Mouse (Mus musculus) neural tube, embryonic 15.5 days (tissue): ENCODE measurements around the gene Adar. TPM values are rescaled to one million over a fixed set of nuclear protein-coding genes. Genes with fewer than 3 reads are reported as not detected.
A peak's percentile ranks its signal among the peaks of the same experiment; 100 is the strongest.

Source experiments
- ATAC-seq: fragments of 200-750 bp; cut with Nextera tagmentation; 2 replicates; pipeline ENCODE4 v1.8.0; 2017; ENCODE audit warnings: mild to moderate bottlenecking, moderate TSS enrichment, moderate library complexity; ENCODE audit not compliant: low FRiP score
- H3K27ac ChIP-seq: fragments of 300-500 bp; sonication (generic); replicated peaks from 2 replicates; pipeline ENCODE4 v1.5.1; 2015; ENCODE audit warnings: mild to moderate bottlenecking, inconsistent platforms
- H3K27me3 ChIP-seq: fragments of 300-500 bp; sonication (generic); replicated peaks from 2 replicates; pipeline ENCODE4 v1.6.1; 2015; ENCODE audit warnings: inconsistent platforms
- H3K36me3 ChIP-seq: fragments of 300-500 bp; sonication (generic); 2 replicates; pipeline ENCODE4 v1.6.1; 2015; ENCODE audit warnings: inconsistent platforms
- H3K4me1 ChIP-seq: fragments of 300-500 bp; sonication (generic); 2 replicates; pipeline ENCODE4 v1.6.1; 2015; ENCODE audit warnings: inconsistent platforms
- H3K4me2 ChIP-seq: fragments of 300-500 bp; sonication (generic); 2 replicates; pipeline ENCODE4 v1.6.1; 2015; ENCODE audit warnings: inconsistent platforms, mild to moderate bottlenecking, moderate library complexity
- H3K4me3 ChIP-seq: fragments of 300-500 bp; sonication (generic); replicated peaks from 2 replicates; pipeline ENCODE4 v1.5.1; 2015; ENCODE audit warnings: mild to moderate bottlenecking, inconsistent platforms
- H3K9ac ChIP-seq: fragments of 300-500 bp; sonication (generic); replicated peaks from 2 replicates; pipeline ENCODE4 v1.6.1; 2015; ENCODE audit warnings: mild to moderate bottlenecking, inconsistent platforms
- H3K9me3 ChIP-seq: fragments of 300-500 bp; sonication (generic); replicated peaks from 2 replicates; pipeline ENCODE4 v1.6.1; 2016; ENCODE audit warnings: inconsistent platforms
- WGBS: fragments of 180-500 bp; shearing (Covaris S2); methylation state at CpG from one replicate; pipeline ENCODE4 v1.1.7; 2015; ENCODE audit warnings: mixed read lengths; 5-methylcytosine and 5-hydroxymethylcytosine counted together
- polyA plus RNA-seq: library from polyadenylated mRNA; unstranded; fragments of >200 nt; fragmentation: Nextera tagmentation; extraction: Ambion mirVana; gene quantifications from 2 replicates; pipeline ENCODE4 v1.2.1, GENCODE M21; 2015

Gene Adar
- 22.9 and 24.6 TPM in 2 replicates for polyA plus RNA-seq

DNA sequence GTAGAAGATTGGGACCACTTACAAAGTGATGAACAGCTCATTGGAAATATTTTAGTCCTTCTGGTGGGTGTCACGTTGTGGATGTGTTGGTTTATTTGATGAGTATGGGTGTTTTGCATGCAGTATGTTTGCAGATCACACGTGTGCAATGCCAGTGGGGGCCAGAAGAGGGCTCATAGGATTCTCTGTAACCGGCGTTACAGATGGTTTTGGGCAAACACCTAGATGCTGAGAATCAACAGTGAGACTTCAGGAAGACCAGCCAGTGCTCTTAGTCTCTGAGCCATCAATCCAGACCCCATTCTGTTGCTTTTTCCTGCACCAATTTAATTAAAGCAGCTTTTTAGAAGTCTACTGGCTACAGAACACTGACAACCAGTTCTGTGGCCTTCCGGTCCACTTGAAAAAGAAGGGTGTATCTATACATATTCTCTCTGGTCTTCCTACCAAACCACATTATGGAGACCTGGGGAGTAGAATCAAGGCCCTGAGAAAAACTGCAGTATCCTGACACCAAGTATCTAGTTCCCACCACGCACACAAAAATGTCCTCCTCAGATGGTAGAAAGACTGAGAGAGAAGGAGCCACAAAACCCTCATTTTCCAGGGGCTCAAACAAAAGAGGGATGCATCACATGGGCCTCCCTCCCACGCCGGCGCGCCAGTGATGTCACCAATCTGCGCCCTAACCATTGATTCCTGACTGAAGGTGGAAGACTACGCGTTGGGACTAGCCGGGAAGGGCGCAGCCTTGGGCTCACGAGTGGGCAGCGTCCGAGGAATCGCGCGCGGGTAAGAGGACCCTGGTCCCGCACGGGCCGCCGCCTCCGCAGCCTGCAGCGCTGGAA is at the start of gene Adar:
TSS of gene Adar (plus strand) at position 664 of the 848 bp plus-strand sequence.
- peak; percentile 93 for ATAC-seq

GRCm38 (mm10) chr3:89667131-89667530 is 47.7 kb upstream of the Adar start:
- Histone ChIP-seq H3K27ac (no peak overlapping the region), H3K4me1 (peaks cover 22% of the 10 kb centered on the region), H3K9ac (no peak overlapping the region), H3K36me3 (no peaks in the 10 kb centered on the region), H3K27me3 (no peaks in the 10 kb centered on the region), H3K4me2 (no peak overlapping the region), H3K9me3 (no peaks in the 10 kb centered on the region), H3K4me3 (no peak overlapping the region)
- no peak for ATAC-seq
- WGBS: 34% methylated on average over 11 of the region's 11 CpGs

More for the DNA sequence above, at the start of gene Adar:
- Histone ChIP-seq H3K4me3 (peak within 1 kb of the TSS; percentile 92), H3K9ac (peak within 1 kb of the TSS; percentile 94), H3K36me3 (no peaks in the 10 kb centered on the region), H3K4me2 (peak within 1 kb of the TSS; percentile 74), H3K27ac (peak within 1 kb of the TSS; percentile 92), H3K4me1 (peaks cover 28% of the 10 kb centered on the region), H3K27me3 (0 out of 2 replicates have a peak, but pooled peaks cover 3% of the 10 kb centered on the region), H3K9me3 (no peaks in the 10 kb centered on the region)
- WGBS: 3% methylated on average over 28 of the region's 28 CpGs

- no peak overlapping the region for H3K4me2 ChIP-seq
- H3K27ac ChIP-seq: no peak overlapping the region
- no peaks in the 10 kb centered on the region for H3K9me3 ChIP-seq
- 72% methylated on average over 6 of the region's 6 CpGs for WGBS
- no peak for ATAC-seq
- H3K4me1 ChIP-seq: peaks cover 9% of the 10 kb centered on the region; the same call in 1 of the 2 replicates
- H3K4me3 ChIP-seq: no peak overlapping the region
- H3K27me3 ChIP-seq: no peaks in the 10 kb centered on the region
- no peaks in the 10 kb centered on the region for H3K36me3 ChIP-seq
- H3K9ac ChIP-seq: no peak overlapping the region
Observed at GRCm38 (mm10) chr3:89671334-89671733, 43.5 kb upstream of the Adar start.

DNA sequence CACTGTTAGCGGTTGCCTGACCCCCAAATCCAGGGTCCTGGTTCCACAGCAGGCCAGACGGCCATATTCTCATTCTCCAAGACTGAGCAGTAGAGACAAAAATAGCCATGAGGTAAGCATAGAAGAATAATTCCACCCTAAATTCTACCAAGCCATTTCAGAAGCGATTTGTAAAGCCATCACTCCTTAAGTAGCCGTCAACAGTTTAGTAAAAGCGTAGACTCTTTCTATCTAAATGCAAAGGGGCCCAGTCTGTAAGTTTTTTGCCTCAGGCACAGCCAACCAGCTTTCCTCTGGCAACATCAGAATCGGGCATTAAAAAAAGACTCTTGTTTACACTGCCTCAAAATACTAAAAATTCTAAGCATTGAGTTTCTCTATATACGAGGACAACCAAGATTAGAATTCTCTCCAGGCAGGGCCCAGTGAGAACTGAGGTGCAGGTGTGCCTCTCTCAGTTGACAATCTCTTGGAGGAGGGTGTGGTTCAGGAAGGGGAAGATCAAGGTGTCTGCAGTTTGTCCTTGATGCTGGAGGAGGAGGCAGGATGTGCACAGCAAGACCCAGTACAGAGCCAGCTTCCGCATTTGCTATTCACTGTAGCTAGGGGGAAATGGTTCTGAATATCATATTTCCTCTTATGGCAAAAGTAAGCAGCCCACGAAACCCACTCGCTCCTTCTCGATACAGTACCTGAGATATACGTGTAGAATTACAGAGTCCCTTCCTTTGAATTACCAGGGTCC is 42.1 kb upstream of the Adar start:
- no peak overlapping the region for H3K27ac ChIP-seq
- H3K4me1 ChIP-seq: peaks cover 13% of the 10 kb centered on the region
- H3K27me3 ChIP-seq: no peaks in the 10 kb centered on the region
- H3K4me3 ChIP-seq: no peak overlapping the region
- WGBS: 85% methylated on average over 12 of the region's 12 CpGs
- no peak overlapping the region for H3K4me2 ChIP-seq
- no peak overlapping the region for H3K9ac ChIP-seq
- no peaks in the 10 kb centered on the region for H3K9me3 ChIP-seq
- no peaks in the 10 kb centered on the region for H3K36me3 ChIP-seq
- no peak for ATAC-seq

- Histone ChIP-seq H3K27me3 (0 out of 2 replicates have a peak, but pooled peaks cover 2% of the 10 kb centered on the region), H3K9ac (no peak overlapping the region), H3K4me2 (no peak overlapping the region), H3K9me3 (no peaks in the 10 kb centered on the region), H3K36me3 (no peaks in the 10 kb centered on the region), H3K4me3 (no peak overlapping the region), H3K4me1 (peaks cover 13% of the 10 kb centered on the region), H3K27ac (no peak overlapping the region; the same call in 1 of the 2 replicates)
- ATAC-seq: no peak
- WGBS: 38% methylated on average over 5 of the region's 5 CpGs
Observed at GRCm38 (mm10) chr3:89677617-89678016, 37.2 kb upstream of the Adar start.

DNA sequence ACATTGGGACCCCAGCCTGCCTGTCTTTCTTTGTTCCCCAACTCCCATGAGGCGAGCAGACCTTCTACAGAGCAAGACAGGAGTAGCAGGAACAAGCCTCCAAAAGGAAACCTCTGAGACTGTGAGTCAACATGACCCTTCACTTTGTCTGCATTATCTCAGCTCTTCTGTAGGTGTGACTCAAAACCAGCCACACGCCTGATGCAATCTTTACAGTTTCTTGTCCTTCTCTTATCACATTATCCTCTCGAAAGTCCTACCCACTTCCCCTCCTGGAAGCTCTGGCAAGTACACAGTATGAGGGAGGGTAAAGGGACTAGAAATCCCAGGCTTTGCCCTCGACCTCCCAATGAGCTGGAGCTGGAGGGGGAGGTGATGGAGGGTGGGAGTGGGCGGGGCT is 28.8 kb upstream of the Adar start:
- H3K9ac ChIP-seq: no peak overlapping the region
- no peaks in the 10 kb centered on the region for H3K36me3 ChIP-seq
- 58% methylated on average over 5 of the region's 5 CpGs for WGBS
- no peaks in the 10 kb centered on the region for H3K9me3 ChIP-seq
- H3K4me2 ChIP-seq: no peak overlapping the region
- peaks cover 20% of the 10 kb centered on the region for H3K4me1 ChIP-seq
- no peak overlapping the region for H3K27ac ChIP-seq
- no peak for ATAC-seq
- H3K4me3 ChIP-seq: no peak overlapping the region
- 0 out of 2 replicates have a peak, but pooled peaks cover 5% of the 10 kb centered on the region for H3K27me3 ChIP-seq

DNA sequence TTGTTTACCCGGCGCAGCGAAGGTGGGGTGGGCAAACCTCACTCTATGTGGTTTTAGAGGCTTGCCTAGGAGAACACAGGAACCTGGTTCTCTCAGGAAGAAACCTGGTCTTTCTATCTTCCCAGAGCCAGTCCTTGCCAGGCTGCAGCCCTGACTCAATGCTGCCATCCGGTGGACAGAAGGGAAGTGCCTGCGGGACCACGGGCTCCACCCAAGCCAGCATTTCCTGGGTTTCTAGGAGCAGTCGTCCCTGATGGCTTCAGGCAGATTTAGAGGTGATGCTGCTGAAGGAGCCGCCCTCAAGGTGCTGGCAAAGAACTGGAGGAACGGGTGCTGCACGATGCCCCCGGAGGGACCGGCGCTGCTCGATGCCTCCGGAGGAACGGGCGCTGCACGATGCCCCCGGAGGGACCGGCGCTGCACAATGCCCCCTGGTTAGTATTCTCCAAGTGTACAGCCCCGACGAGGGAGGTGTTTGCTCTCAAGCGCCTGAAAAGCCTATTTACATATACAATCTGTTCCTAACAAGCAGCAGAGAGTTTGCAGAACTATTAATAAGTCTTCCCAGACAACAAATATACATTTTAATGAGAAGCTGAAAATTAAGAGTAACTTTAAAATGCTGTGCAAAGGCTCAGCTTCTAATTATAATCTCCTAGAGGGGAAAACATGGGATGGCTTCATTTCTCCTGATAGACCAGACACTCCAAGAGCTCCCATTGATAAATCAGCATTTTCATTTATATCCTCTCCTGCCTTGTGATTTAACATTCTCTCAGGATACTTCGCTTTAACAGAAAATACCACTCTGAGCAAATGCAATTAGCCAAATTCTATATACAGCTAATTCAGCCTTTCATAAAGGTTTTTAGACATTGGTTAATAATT is 25.9 kb upstream of the Adar start:
- Histone ChIP-seq H3K4me1 (peaks cover 12% of the 10 kb centered on the region), H3K4me3 (peak overlapping the region; percentile 53), H3K9me3 (no peaks in the 10 kb centered on the region), H3K27ac (peak overlapping the region; percentile 89), H3K36me3 (no peaks in the 10 kb centered on the region), H3K4me2 (peak overlapping the region; percentile 80), H3K9ac (peak overlapping the region; percentile 80), H3K27me3 (no peaks in the 10 kb centered on the region)
- 3% methylated on average over 25 of the region's 25 CpGs for WGBS
- peak; percentile 92 for ATAC-seq

DNA sequence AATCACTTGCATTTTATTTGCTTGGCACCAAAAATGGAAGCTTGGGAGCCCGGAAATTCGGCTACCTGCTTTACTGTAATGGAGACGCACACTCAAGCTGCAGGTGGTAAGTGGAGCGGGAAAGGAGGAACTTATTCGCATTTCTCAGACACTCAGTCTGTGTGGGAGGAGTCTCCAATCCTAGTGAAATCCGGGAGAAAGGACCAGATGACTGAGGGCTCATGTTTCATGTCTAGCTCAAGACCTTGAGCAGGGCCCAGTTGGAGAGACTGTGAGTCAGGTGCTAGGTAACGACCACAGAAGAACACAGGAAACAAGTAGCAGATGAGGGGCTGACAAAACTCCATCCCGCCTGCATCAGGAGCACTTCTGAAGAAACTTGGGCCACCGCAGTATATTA is 23.0 kb upstream of the Adar start:
- 76% methylated on average over 9 of the region's 9 CpGs for WGBS

DNA sequence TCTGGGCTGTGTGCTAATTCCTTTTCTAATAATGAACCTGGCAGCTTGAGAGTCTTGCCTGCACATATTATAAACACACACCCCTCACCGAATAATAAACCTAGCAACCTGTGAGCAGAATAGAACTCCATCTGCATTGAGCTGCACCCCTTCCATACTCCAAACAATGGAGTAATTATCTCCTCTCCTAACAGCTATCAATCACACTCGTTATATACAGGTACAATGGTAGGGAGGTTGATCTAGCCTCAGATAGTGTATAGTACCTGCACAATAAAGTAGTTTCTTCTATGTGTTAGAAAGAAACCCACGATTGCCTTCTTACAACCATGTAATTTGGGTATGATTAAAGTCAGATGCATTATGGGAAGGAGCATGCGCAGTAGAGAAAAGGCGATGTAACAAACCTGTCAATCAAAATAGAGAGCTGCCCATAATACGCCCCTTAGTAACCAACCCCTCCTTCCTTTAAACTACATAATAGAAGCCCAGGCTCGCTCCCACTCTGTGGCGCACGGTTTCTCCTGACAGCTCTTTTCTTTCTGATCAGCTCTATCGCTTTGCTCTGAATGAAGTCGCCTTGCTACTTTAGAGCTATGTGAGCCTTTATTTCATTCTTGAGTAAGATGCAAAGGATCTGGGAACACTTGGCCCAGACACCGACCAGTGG is 18.5 kb upstream of the Adar start:
- Histone ChIP-seq H3K27ac (no peak overlapping the region), H3K4me1 (no peaks in the 10 kb centered on the region), H3K36me3 (no peaks in the 10 kb centered on the region), H3K4me2 (no peak overlapping the region), H3K9me3 (no peaks in the 10 kb centered on the region), H3K27me3 (no peaks in the 10 kb centered on the region), H3K4me3 (no peak overlapping the region), H3K9ac (no peak overlapping the region)
- no peak for ATAC-seq
- 83% methylated on average over 12 of the region's 12 CpGs for WGBS

More for the DNA sequence above, 23.0 kb upstream of the Adar start:
- Histone ChIP-seq H3K36me3 (no peaks in the 10 kb centered on the region), H3K4me1 (peaks cover 12% of the 10 kb centered on the region), H3K27me3 (no peaks in the 10 kb centered on the region), H3K4me2 (no peak overlapping the region), H3K4me3 (no peak overlapping the region), H3K9me3 (no peaks in the 10 kb centered on the region), H3K27ac (no peak overlapping the region), H3K9ac (no peak overlapping the region)
- no peak for ATAC-seq

DNA sequence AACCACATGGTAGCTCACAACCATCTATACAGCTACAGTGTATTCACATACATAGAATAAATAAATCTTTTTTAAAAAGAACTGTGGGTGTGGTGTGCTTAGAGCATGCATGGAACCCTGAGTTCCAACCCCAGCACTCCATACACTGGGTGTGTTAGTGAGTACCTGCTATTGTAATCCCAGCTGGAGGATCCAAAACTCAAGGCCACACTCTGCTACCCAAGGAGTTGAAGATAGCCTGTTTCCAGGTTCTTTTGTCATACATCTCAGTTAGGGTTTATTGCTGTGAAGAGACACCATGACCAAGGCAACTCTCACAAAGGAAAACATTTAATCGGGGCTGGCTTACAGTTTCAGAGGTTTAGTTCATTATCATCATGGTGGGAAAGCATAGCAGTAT is 15.9 kb upstream of the Adar start:
- Histone ChIP-seq H3K36me3 (no peaks in the 10 kb centered on the region), H3K4me1 (no peaks in the 10 kb centered on the region), H3K9me3 (no peaks in the 10 kb centered on the region), H3K9ac (no peak overlapping the region), H3K27ac (no peak overlapping the region), H3K27me3 (no peaks in the 10 kb centered on the region), H3K4me3 (no peak overlapping the region), H3K4me2 (no peak overlapping the region)
- WGBS: 91% methylated on average over 1 of the region's 1 CpGs
- ATAC-seq: no peak

GRCm38 (mm10) chr3:89700461-89700860 is 14.4 kb upstream of the Adar start:
- no peak overlapping the region for H3K9ac ChIP-seq
- no peak overlapping the region for H3K4me2 ChIP-seq
- no peak overlapping the region for H3K27ac ChIP-seq
- no peaks in the 10 kb centered on the region for H3K4me1 ChIP-seq
- no peaks in the 10 kb centered on the region for H3K9me3 ChIP-seq
- H3K36me3 ChIP-seq: no peaks in the 10 kb centered on the region
- H3K4me3 ChIP-seq: no peak overlapping the region
- ATAC-seq: no peak
- H3K27me3 ChIP-seq: no peaks in the 10 kb centered on the region
- WGBS: 58% methylated on average over 11 of the region's 11 CpGs
